Mouse (Mus musculus) neural tube, embryonic 12.5 days (tissue): ENCODE measurements around the gene Rapgef4. TPM values are rescaled to one million over a fixed set of nuclear protein-coding genes. Genes with fewer than 3 reads are reported as not detected.

Source experiments
- ATAC-seq: fragments of 200-750 bp; cut with Nextera tagmentation; 2 replicates; pipeline ENCODE4 v1.8.0; 2017; ENCODE audit warnings: low read depth, mild to moderate bottlenecking, moderate TSS enrichment, moderate library complexity; ENCODE audit not compliant: low FRiP score
- H3K27ac ChIP-seq: fragments of 300-500 bp; sonication (generic); 2 replicates; pipeline ENCODE4 v1.5.1; 2016
- H3K27me3 ChIP-seq: fragments of 300-500 bp; sonication (generic); replicated peaks from 2 replicates; pipeline ENCODE4 v1.6.1; 2016; ENCODE audit warnings: mild to moderate bottlenecking
- H3K36me3 ChIP-seq: fragments of 300-500 bp; sonication (generic); 2 replicates; pipeline ENCODE4 v1.6.1; 2016; ENCODE audit warnings: mild to moderate bottlenecking
- H3K4me1 ChIP-seq: fragments of 300-500 bp; sonication (generic); 2 replicates; pipeline ENCODE4 v1.6.1; 2016
- H3K4me2 ChIP-seq: fragments of 300-500 bp; sonication (generic); replicated peaks from 2 replicates; pipeline ENCODE4 v1.6.1; 2016; ENCODE audit warnings: mild to moderate bottlenecking
- H3K4me3 ChIP-seq: fragments of 300-500 bp; sonication (generic); 2 replicates; pipeline ENCODE4 v1.5.1; 2016
- H3K9ac ChIP-seq: fragments of 300-500 bp; sonication (generic); 2 replicates; pipeline ENCODE4 v1.6.1; 2016; ENCODE audit warnings: mild to moderate bottlenecking
- H3K9me3 ChIP-seq: fragments of 300-500 bp; sonication (generic); 2 replicates; pipeline ENCODE4 v1.6.1; 2016; ENCODE audit warnings: mild to moderate bottlenecking
- WGBS: fragments of 180-500 bp; shearing (Covaris S2); methylation state at CpG from one replicate; pipeline ENCODE4 v1.1.7; 2016; 5-methylcytosine and 5-hydroxymethylcytosine counted together
- polyA plus RNA-seq: library from polyadenylated mRNA; unstranded; fragments of >200 nt; fragmentation: Nextera tagmentation; extraction: Ambion mirVana; gene quantifications from 2 replicates; pipeline ENCODE4 v1.2.1, GENCODE M21; 2016

Rapgef4 gene
- polyA plus RNA-seq, result 19.1 and 24.0 TPM in 2 replicates

- Histone ChIP-seq H3K4me3 (peak within 1 kb of the TSS; percentile 58), H3K4me1 (peaks cover 4% of the 10 kb centered on the region; the same call in 1 of the 2 replicates), H3K9ac (peak within 1 kb of the TSS; percentile 67), H3K4me2 (peak within 1 kb of the TSS; percentile 91), H3K36me3 (no peaks in the 10 kb centered on the region), H3K27me3 (peaks cover 14% of the 10 kb centered on the region), H3K9me3 (no peaks in the 10 kb centered on the region), H3K27ac (no peak within 1 kb of the TSS)
- under 1% methylated on average over 52 of the region's 52 CpGs for WGBS
- peak; percentile 50; the same call in 1 of the 2 replicates for ATAC-seq
Measured at GRCm38 (mm10) chr2:71980771-71981342, at the start of gene Rapgef4. Rapgef4 (plus strand) TSS chr2:71981240.

GRCm38 (mm10) chr2:71934046-71934445 is 47.0 kb upstream of the Rapgef4 start:
- no peak overlapping the region for H3K9ac ChIP-seq
- H3K4me3 ChIP-seq, result no peak overlapping the region
- H3K4me2 ChIP-seq, result no peak overlapping the region
- H3K27ac ChIP-seq, result no peak overlapping the region
- WGBS, result 93% methylated on average over 8 of the region's 8 CpGs
- H3K36me3 ChIP-seq, result no peaks in the 10 kb centered on the region
- no peaks in the 10 kb centered on the region for H3K9me3 ChIP-seq
- H3K4me1 ChIP-seq, result no peaks in the 10 kb centered on the region
- peaks cover 3% of the 10 kb centered on the region; the same call in 1 of the 2 replicates for H3K27me3 ChIP-seq
- no peak for ATAC-seq

- no peak overlapping the region for H3K4me2 ChIP-seq
- 92% methylated on average over 1 of the region's 1 CpGs for WGBS
- no peak overlapping the region for H3K9ac ChIP-seq
- no peaks in the 10 kb centered on the region for H3K4me1 ChIP-seq
- H3K27me3 ChIP-seq, result peaks cover 3% of the 10 kb centered on the region; the same call in 1 of the 2 replicates
- H3K9me3 ChIP-seq, result no peaks in the 10 kb centered on the region
- H3K4me3 ChIP-seq, result no peak overlapping the region
- H3K36me3 ChIP-seq, result no peaks in the 10 kb centered on the region
- ATAC-seq, result no peak
- no peak overlapping the region for H3K27ac ChIP-seq
Measured at GRCm38 (mm10) chr2:71936711-71937110, 44.3 kb upstream of the Rapgef4 start.

GRCm38 (mm10) chr2:71937649-71938308 is 43.3 kb upstream of the Rapgef4 start:
- Histone ChIP-seq H3K27me3 (peaks cover 3% of the 10 kb centered on the region; the same call in 1 of the 2 replicates), H3K27ac (no peak overlapping the region), H3K4me2 (no peak overlapping the region), H3K4me1 (no peaks in the 10 kb centered on the region), H3K4me3 (no peak overlapping the region), H3K36me3 (no peaks in the 10 kb centered on the region), H3K9me3 (no peaks in the 10 kb centered on the region), H3K9ac (no peak overlapping the region)
- WGBS, result 76% methylated on average over 3 of the region's 3 CpGs
- no peak for ATAC-seq

- 60% methylated on average over 6 of the region's 6 CpGs for WGBS
- no peak overlapping the region for H3K9ac ChIP-seq
- no peaks in the 10 kb centered on the region for H3K36me3 ChIP-seq
- H3K9me3 ChIP-seq, result no peaks in the 10 kb centered on the region
- H3K4me2 ChIP-seq, result no peak overlapping the region
- H3K4me1 ChIP-seq, result no peaks in the 10 kb centered on the region
- H3K27me3 ChIP-seq, result no peaks in the 10 kb centered on the region
- ATAC-seq, result no peak
- no peak overlapping the region for H3K4me3 ChIP-seq
- H3K27ac ChIP-seq, result no peak overlapping the region
Measured at GRCm38 (mm10) chr2:71938716-71939393, 42.2 kb upstream of the Rapgef4 start.

- Histone ChIP-seq H3K4me3 (no peak overlapping the region), H3K4me2 (no peak overlapping the region), H3K27me3 (no peaks in the 10 kb centered on the region), H3K36me3 (no peaks in the 10 kb centered on the region), H3K9ac (no peak overlapping the region), H3K4me1 (no peaks in the 10 kb centered on the region), H3K9me3 (no peaks in the 10 kb centered on the region), H3K27ac (no peak overlapping the region)
- 95% methylated on average over 3 of the region's 3 CpGs for WGBS
- ATAC-seq, result no peak
Measured at GRCm38 (mm10) chr2:71941005-71941720, 39.9 kb upstream of the Rapgef4 start.

GRCm38 (mm10) chr2:71941721-71942087 is 39.3 kb upstream of the Rapgef4 start:
- Histone ChIP-seq H3K36me3 (no peaks in the 10 kb centered on the region), H3K9ac (no peak overlapping the region), H3K4me2 (no peak overlapping the region), H3K4me1 (no peaks in the 10 kb centered on the region), H3K27ac (no peak overlapping the region), H3K9me3 (no peaks in the 10 kb centered on the region), H3K27me3 (no peaks in the 10 kb centered on the region), H3K4me3 (no peak overlapping the region)
- WGBS, result 93% methylated on average over 5 of the region's 5 CpGs
- no peak for ATAC-seq

GRCm38 (mm10) chr2:71951212-71951611 is 29.8 kb upstream of the Rapgef4 start:
- H3K4me3 ChIP-seq, result no peak overlapping the region
- no peak overlapping the region for H3K27ac ChIP-seq
- no peak overlapping the region for H3K4me2 ChIP-seq
- no peak overlapping the region for H3K9ac ChIP-seq
- ATAC-seq, result no peak
- WGBS, result 89% methylated on average over 4 of the region's 4 CpGs
- H3K9me3 ChIP-seq, result no peaks in the 10 kb centered on the region
- H3K27me3 ChIP-seq, result no peaks in the 10 kb centered on the region
- H3K36me3 ChIP-seq, result no peaks in the 10 kb centered on the region
- H3K4me1 ChIP-seq, result no peaks in the 10 kb centered on the region

GRCm38 (mm10) chr2:71955637-71956036 is 25.4 kb upstream of the Rapgef4 start:
- Histone ChIP-seq H3K4me2 (no peak overlapping the region), H3K9me3 (no peaks in the 10 kb centered on the region), H3K27me3 (no peaks in the 10 kb centered on the region), H3K9ac (no peak overlapping the region), H3K36me3 (no peaks in the 10 kb centered on the region), H3K4me3 (no peak overlapping the region), H3K4me1 (no peaks in the 10 kb centered on the region), H3K27ac (no peak overlapping the region)
- ATAC-seq, result no peak
- 24% methylated on average over 8 of the region's 8 CpGs for WGBS

- H3K9me3 ChIP-seq, result no peaks in the 10 kb centered on the region
- no peaks in the 10 kb centered on the region for H3K4me1 ChIP-seq
- no peak overlapping the region for H3K9ac ChIP-seq
- no peak for ATAC-seq
- H3K27ac ChIP-seq, result no peak overlapping the region
- H3K4me3 ChIP-seq, result no peak overlapping the region
- H3K36me3 ChIP-seq, result no peaks in the 10 kb centered on the region
- no peak overlapping the region for H3K4me2 ChIP-seq
- H3K27me3 ChIP-seq, result no peaks in the 10 kb centered on the region
- 62% methylated on average over 5 of the region's 5 CpGs for WGBS
Measured at GRCm38 (mm10) chr2:71956463-71956862, 24.6 kb upstream of the Rapgef4 start.

- H3K4me2 ChIP-seq, result no peak overlapping the region
- WGBS, result 90% methylated on average over 1 of the region's 1 CpGs
- H3K4me1 ChIP-seq, result no peaks in the 10 kb centered on the region
- no peak overlapping the region for H3K9ac ChIP-seq
- H3K27me3 ChIP-seq, result no peaks in the 10 kb centered on the region
- no peak overlapping the region for H3K27ac ChIP-seq
- H3K36me3 ChIP-seq, result no peaks in the 10 kb centered on the region
- no peak for ATAC-seq
- H3K4me3 ChIP-seq, result no peak overlapping the region
- no peaks in the 10 kb centered on the region for H3K9me3 ChIP-seq
Measured at GRCm38 (mm10) chr2:71957951-71958350, 23.1 kb upstream of the Rapgef4 start.

GRCm38 (mm10) chr2:71958393-71958792 is 22.6 kb upstream of the Rapgef4 start:
- H3K4me2 ChIP-seq, result no peak overlapping the region
- no peaks in the 10 kb centered on the region for H3K27me3 ChIP-seq
- H3K27ac ChIP-seq, result no peak overlapping the region
- no peak overlapping the region for H3K9ac ChIP-seq
- H3K4me3 ChIP-seq, result no peak overlapping the region
- no peaks in the 10 kb centered on the region for H3K4me1 ChIP-seq
- 92% methylated on average over 3 of the region's 3 CpGs for WGBS
- no peak for ATAC-seq
- H3K36me3 ChIP-seq, result no peaks in the 10 kb centered on the region
- H3K9me3 ChIP-seq, result no peaks in the 10 kb centered on the region
